Mouse (Mus musculus): ENCODE results near the gene Klf13. TPM values are rescaled to one million over a fixed set of nuclear protein-coding genes. Genes with fewer than 3 reads are reported as not detected.

Gene Klf13
- polyA plus RNA-seq, 1 experiment: 88.4 TPM

GRCm38 (mm10) chr7:63912234-63912810 is 26.4 kb downstream of the Klf13 start:
- 12% methylated on average over 7 of the region's 7 CpGs for WGBS
- peak; percentile 40; the same call in 1 of the 2 replicates for TF ChIP-seq POLR2A (IDR thresholded peaks at IDR 0.05; ENCODE audit: borderline replicate concordance, extremely low read depth, low read depth, low read length)
- no peak for TF ChIP-seq CTCF (IDR thresholded peaks at IDR 0.05; ENCODE audit: insufficient read depth, low read length)
- peak overlapping the region; percentile 4 for H3K4me3 ChIP-seq (replicated peaks; ENCODE audit: extremely low read depth, low read depth, low read length)
- DNase-seq: peak; percentile 51
- peaks cover 84% of the 10 kb centered on the region for H3K4me1 ChIP-seq (ENCODE audit: control insufficient read depth, insufficient read depth, low read length)

DNA sequence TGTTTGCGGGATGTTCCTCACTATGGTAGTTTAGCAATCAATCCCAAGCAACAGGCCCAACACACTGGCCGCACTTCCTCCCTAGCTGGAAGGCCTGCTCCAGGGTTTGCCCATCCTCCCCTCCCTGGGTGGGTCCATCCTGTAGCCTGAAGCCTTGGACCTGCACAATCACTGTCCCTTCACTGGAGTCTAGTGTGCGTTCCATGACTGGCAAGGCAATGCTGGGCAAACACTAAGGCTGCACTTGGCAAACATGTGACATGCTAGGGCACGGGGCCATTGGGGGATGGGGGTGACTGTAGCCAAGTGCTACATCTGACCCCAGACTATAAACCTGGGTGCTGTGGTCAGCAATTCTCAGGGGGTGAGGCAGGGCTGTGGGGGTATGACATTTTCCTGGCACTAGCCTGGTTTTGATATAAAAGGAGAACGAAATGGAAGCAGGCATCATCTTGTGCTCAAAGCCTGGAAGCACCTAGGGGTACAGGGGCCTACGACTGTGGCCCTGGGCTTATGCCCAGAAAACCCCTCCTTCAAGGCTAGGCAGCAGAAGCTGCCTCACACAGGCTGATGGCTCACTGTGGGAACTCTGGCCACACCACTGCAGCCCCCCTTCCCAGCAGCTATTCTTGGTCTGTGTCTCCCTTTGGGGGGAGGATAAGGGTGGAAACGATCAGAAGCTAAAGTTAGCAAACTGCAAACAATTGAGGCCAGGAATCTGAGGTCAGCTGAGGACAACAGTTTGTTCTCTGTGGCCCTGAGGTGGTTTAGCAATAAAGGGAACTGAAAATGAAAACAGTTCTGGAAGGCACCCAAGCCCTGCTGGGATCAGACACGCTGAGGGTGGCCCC is 27.1 kb downstream of the Klf13 start:
- WGBS: 6% methylated on average over 8 of the region's 8 CpGs
- H3K4me1 ChIP-seq (ENCODE audit: control insufficient read depth, insufficient read depth, low read length): peaks cover 81% of the 10 kb centered on the region
- TF ChIP-seq POLR2A (IDR thresholded peaks at IDR 0.05; ENCODE audit: borderline replicate concordance, extremely low read depth, low read depth, low read length) (peak; percentile 75; the same call in 1 of the 2 replicates), CTCF (IDR thresholded peaks at IDR 0.05; ENCODE audit: insufficient read depth, low read length) (no peak)
- H3K4me3 ChIP-seq (replicated peaks; ENCODE audit: extremely low read depth, low read depth, low read length): no peak overlapping the region
- DNase-seq: peak; percentile 79

DNA sequence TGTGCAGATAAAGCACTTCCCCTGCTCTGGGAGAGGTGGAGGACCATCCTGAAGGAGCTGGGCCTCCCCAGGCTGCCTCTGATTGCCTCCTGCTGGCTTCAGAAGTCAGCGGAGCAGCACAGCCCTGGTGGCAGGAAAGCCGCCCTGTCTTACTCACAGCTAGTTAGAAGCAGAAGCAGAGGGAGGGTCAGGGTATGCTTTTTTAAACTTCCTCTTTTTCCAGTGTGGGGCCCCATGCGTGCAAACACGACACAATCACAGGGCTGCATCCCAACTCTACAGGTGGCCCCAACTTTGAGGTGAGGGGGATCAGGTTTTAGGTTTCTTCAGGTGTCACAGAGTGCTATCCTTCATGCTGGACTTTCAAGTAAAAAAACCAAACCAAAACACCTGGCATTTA is 27.8 kb downstream of the Klf13 start:
- no peak overlapping the region for H3K4me3 ChIP-seq (replicated peaks; ENCODE audit: extremely low read depth, low read depth, low read length)
- no peak for DNase-seq
- peaks cover 80% of the 10 kb centered on the region for H3K4me1 ChIP-seq (ENCODE audit: control insufficient read depth, insufficient read depth, low read length)
- TF ChIP-seq POLR2A (IDR thresholded peaks at IDR 0.05; ENCODE audit: borderline replicate concordance, extremely low read depth, low read depth, low read length) (no peak), CTCF (IDR thresholded peaks at IDR 0.05; ENCODE audit: insufficient read depth, low read length) (peak; percentile 29; the same call in 1 of the 2 replicates)
- 13% methylated on average over 4 of the region's 4 CpGs for WGBS

GRCm38 (mm10) chr7:63910225-63910624 is 28.5 kb downstream of the Klf13 start:
- WGBS: 35% methylated on average over 5 of the region's 5 CpGs
- no peak for DNase-seq
- Histone ChIP-seq H3K4me1 (ENCODE audit: control insufficient read depth, insufficient read depth, low read length) (peaks cover 80% of the 10 kb centered on the region), H3K4me3 (replicated peaks; ENCODE audit: extremely low read depth, low read depth, low read length) (no peak overlapping the region)
- no peak for TF ChIP-seq POLR2A (IDR thresholded peaks at IDR 0.05; ENCODE audit: borderline replicate concordance, extremely low read depth, low read depth, low read length)
- TF ChIP-seq CTCF (IDR thresholded peaks at IDR 0.05; ENCODE audit: insufficient read depth, low read length): no peak

- Histone ChIP-seq H3K4me1 (ENCODE audit: control insufficient read depth, insufficient read depth, low read length) (peaks cover 79% of the 10 kb centered on the region), H3K4me3 (replicated peaks; ENCODE audit: extremely low read depth, low read depth, low read length) (no peak overlapping the region)
- TF ChIP-seq CTCF (IDR thresholded peaks at IDR 0.05; ENCODE audit: insufficient read depth, low read length): no peak
- no peak for TF ChIP-seq POLR2A (IDR thresholded peaks at IDR 0.05; ENCODE audit: borderline replicate concordance, extremely low read depth, low read depth, low read length)
- 24% methylated on average over 9 of the region's 11 CpGs for WGBS
- DNase-seq: no peak
These were observed 30.0 kb downstream of the Klf13 start for GRCm38 (mm10) chr7:63908496-63909285.

GRCm38 (mm10) chr7:63907778-63908495 is 30.8 kb downstream of the Klf13 start:
- peaks cover 78% of the 10 kb centered on the region for H3K4me1 ChIP-seq (ENCODE audit: control insufficient read depth, insufficient read depth, low read length)
- 40% methylated on average over 5 of the region's 5 CpGs for WGBS
- no peak overlapping the region for H3K4me3 ChIP-seq (replicated peaks; ENCODE audit: extremely low read depth, low read depth, low read length)
- DNase-seq: no peak
- TF ChIP-seq POLR2A (IDR thresholded peaks at IDR 0.05; ENCODE audit: borderline replicate concordance, extremely low read depth, low read depth, low read length): no peak

DNA sequence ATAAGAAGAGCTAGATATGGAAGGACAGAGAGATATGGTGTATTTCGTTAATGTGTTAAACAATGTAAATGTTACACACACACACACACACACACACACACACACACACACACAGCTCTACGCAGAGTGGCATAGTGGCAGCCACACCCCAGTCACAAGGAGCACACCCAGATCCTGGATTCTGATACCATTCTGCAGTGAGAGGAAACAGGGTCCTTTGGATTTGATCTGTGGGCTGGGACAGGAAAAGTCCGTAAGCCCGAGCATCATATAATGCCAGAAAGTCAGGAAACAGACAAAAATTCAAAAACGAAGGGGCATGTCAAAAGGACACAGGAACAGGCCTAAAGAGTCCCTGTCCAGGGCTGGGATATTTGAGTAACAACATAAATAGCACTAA is 33.1 kb downstream of the Klf13 start:
- no peak for DNase-seq
- Histone ChIP-seq H3K4me3 (replicated peaks; ENCODE audit: extremely low read depth, low read depth, low read length) (peak overlapping the region; percentile 44), H3K4me1 (ENCODE audit: control insufficient read depth, insufficient read depth, low read length) (peaks cover 75% of the 10 kb centered on the region)
- TF ChIP-seq CTCF (IDR thresholded peaks at IDR 0.05; ENCODE audit: insufficient read depth, low read length) (no peak), POLR2A (IDR thresholded peaks at IDR 0.05; ENCODE audit: borderline replicate concordance, extremely low read depth, low read depth, low read length) (no peak)
- 27% methylated on average over 5 of the region's 5 CpGs for WGBS

DNA sequence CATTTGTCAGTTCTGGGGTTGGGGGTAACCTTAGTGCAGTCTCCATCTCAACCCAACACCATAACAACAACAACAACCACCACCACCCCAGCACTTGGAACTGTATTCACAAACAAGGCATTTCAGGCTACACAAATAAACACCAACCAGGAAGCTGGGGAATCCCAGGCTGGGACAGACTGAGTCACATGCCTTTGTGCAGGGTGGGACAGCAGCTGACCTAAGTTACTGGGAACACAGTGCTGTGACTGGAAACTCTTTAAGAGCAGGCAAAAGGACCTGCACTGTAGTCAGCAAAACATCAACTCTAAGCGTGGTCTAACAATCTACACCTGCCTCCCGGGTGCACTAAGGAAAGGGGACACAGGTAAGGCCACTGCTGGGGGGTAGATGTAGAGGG is 33.5 kb downstream of the Klf13 start:
- WGBS: 33% methylated on average over 2 of the region's 2 CpGs

More for the DNA sequence above, 33.5 kb downstream of the Klf13 start:
- peak overlapping the region; percentile 44 for H3K4me3 ChIP-seq (replicated peaks; ENCODE audit: extremely low read depth, low read depth, low read length)
- TF ChIP-seq POLR2A (IDR thresholded peaks at IDR 0.05; ENCODE audit: borderline replicate concordance, extremely low read depth, low read depth, low read length): peak; percentile 52; the same call in 1 of the 2 replicates
- TF ChIP-seq CTCF (IDR thresholded peaks at IDR 0.05; ENCODE audit: insufficient read depth, low read length): no peak
- DNase-seq: no peak
- H3K4me1 ChIP-seq (ENCODE audit: control insufficient read depth, insufficient read depth, low read length): peaks cover 76% of the 10 kb centered on the region

Measured in lung, adult 2 months (tissue).